Comparison of ENCODE assay signal across 24 mouse cellular contexts in the genomic region with DNA sequence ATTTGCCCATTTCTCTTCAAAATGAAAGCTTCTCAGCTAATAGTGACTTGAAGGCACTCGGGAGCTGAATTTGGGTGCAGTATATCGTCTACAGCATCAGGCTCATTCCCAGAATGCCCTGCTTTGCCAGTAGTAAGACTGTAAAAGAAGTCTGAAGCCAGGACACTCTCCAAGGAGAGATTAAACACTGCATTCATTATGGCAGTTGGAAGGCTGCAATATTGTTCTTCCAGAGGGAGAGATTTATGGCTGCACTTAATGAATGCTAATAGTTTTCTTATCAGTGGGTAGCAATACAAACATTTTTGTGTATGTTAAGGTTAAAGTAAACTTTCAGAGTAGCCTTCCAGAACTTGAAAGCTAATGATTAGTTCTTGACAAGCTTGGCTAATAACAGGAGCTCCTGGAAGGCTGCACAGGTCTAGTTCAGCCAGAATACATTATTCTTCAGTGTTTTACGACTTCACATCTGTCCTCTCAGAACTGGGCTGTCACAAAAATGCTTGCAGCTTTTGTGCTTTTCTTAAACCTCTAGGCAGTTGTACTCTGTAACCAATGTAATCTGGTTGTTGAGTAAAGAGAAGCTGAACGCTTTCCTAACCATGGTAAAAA.
DNase-seq lines count a peak whose midpoint lies in the region; ATAC-seq and TF ChIP-seq lines count a peak whose summit lies in the region.
"Had no signal": no experiment of that assay in that cellular context is flagged by ENCODE, and none has a peak within 500 bp of the region (broad histone marks: within the 10 kb centered on the region; RNA-seq: fewer than 3 reads in every experiment).

No protein-coding gene starts in this region.

- no peak for TF ChIP-seq CTCF in kidney, postnatal 0 days (IDR thresholded peaks at IDR 0.05; ENCODE audit: low read depth)

- H3K9ac ChIP-seq in kidney, postnatal 0 days (ENCODE audit: low read depth, low read length) = no peak overlapping the region
- H3K9ac ChIP-seq in neural tube, embryonic 13.5 days = no peak overlapping the region
- H3K9ac ChIP-seq: forebrain, embryonic 15.5 days; heart, embryonic 12.5 days; neural tube, embryonic 12.5 days had no signal

- H3K4me2 ChIP-seq in kidney, postnatal 0 days (ENCODE audit: low read length) = no peak overlapping the region
- no peak overlapping the region for H3K4me2 ChIP-seq in neural tube, embryonic 13.5 days
- H3K4me2 ChIP-seq: forebrain, embryonic 15.5 days; heart, embryonic 12.5 days; neural tube, embryonic 12.5 days had no signal

- no peak for ATAC-seq in kidney, postnatal 0 days (replicated peaks; ENCODE audit: low FRiP score, low read depth)
- peak; percentile 63; the same call in 1 of the 2 replicates for ATAC-seq in neural tube, embryonic 13.5 days (ENCODE audit: low read depth)
- ATAC-seq: activated CD4-positive, CD25-positive, alpha-beta regulatory T cell, adult 4 months; forebrain, embryonic 15.5 days; hindbrain, postnatal 0 days had no signal

- no peaks in the 10 kb centered on the region for H3K9me3 ChIP-seq in kidney, postnatal 0 days (replicated peaks; ENCODE audit: low read length)
- H3K9me3 ChIP-seq in neural tube, embryonic 13.5 days = no peaks in the 10 kb centered on the region
- H3K9me3 ChIP-seq: forebrain, embryonic 15.5 days; heart, embryonic 12.5 days; neural tube, embryonic 12.5 days had no signal

- H3K27me3 ChIP-seq in kidney, postnatal 0 days (ENCODE audit: insufficient read depth, low read length) = no peaks in the 10 kb centered on the region
- no peaks in the 10 kb centered on the region for H3K27me3 ChIP-seq in neural tube, embryonic 13.5 days
- H3K27me3 ChIP-seq: forebrain, embryonic 15.5 days; heart, embryonic 12.5 days; neural tube, embryonic 12.5 days had no signal

- no peaks in the 10 kb centered on the region for H3K4me1 ChIP-seq in kidney, postnatal 0 days (replicated peaks; ENCODE audit: insufficient read depth, low read length)
- H3K4me1 ChIP-seq in neural tube, embryonic 13.5 days (replicated peaks) = peaks cover 29% of the 10 kb centered on the region
- H3K4me1 ChIP-seq: forebrain, embryonic 15.5 days; heart, embryonic 12.5 days; neural tube, embryonic 12.5 days had no signal

- peak; percentile 3 for DNase-seq in embryo, embryonic 10 days (ENCODE audit: low spot score)
- no peak for DNase-seq in embryo, embryonic 9.5 days (ENCODE audit: extremely low spot score)
- peak; percentile 78 for DNase-seq in kidney, postnatal 0 days (ENCODE audit: low spot score)
- DNase-seq in kidney, adult 11 months = no peak
- no peak for DNase-seq in neural tube, embryonic 10.5 days (ENCODE audit: extremely low spot score, low spot score)
- no peak for DNase-seq in right cerebral cortex, postnatal 10 days (ENCODE audit: low spot score in 2 of 2)
- DNase-seq in urinary bladder, postnatal 14 days (ENCODE audit: low spot score) = no peak
- DNase-seq: adrenal gland, adult 8-10 months; cerebellum, adult 11-12 months; cerebellum, postnatal 10 days; gastrocnemius, postnatal 10 days; heart, adult 11 months; heart, postnatal 10 days; left cerebral cortex, postnatal 4 days; midbrain, embryonic 14.5 days; right cerebral cortex, adult 18-20 months; thymus, adult 2 months; thymus, postnatal 4 days had no signal

- WGBS in kidney, postnatal 0 days = 41% methylated on average over 4 of the region's 4 CpGs
- 36% methylated on average over 4 of the region's 4 CpGs for whole genome bisulfite sequencing in neural tube, embryonic 13.5 days

- no peak overlapping the region for H3K27ac ChIP-seq in kidney, postnatal 0 days
- 0 out of 2 replicates have a peak overlapping the region, but pooled peaks have one; percentile 15 for H3K27ac ChIP-seq in neural tube, embryonic 13.5 days (replicated peaks)
- H3K27ac ChIP-seq: forebrain, embryonic 15.5 days; hindbrain, postnatal 0 days; neural tube, embryonic 12.5 days had no signal

- no peak overlapping the region for H3K4me3 ChIP-seq in kidney, postnatal 0 days (replicated peaks; ENCODE audit: low read depth, low read length)
- H3K4me3 ChIP-seq in neural tube, embryonic 13.5 days = no peak overlapping the region
- H3K4me3 ChIP-seq: forebrain, embryonic 15.5 days; heart, embryonic 12.5 days; neural tube, embryonic 12.5 days had no signal

- no peaks in the 10 kb centered on the region for H3K36me3 ChIP-seq in kidney, postnatal 0 days (ENCODE audit: insufficient read depth, low read length)
- no peaks in the 10 kb centered on the region for H3K36me3 ChIP-seq in neural tube, embryonic 13.5 days
- H3K36me3 ChIP-seq: forebrain, embryonic 15.5 days; heart, embryonic 12.5 days; neural tube, embryonic 12.5 days had no signal

Comparison
In these comparisons a context has a peak if more than half of its experiments do, and no peak if none do; other contexts are left out.
1. DNase-seq: peak in embryo, embryonic 10 days (single experiment) and kidney, postnatal 0 days (single experiment); none in embryo, embryonic 9.5 days (single experiment), kidney, adult 11 months (single experiment), neural tube, embryonic 10.5 days (single experiment), right cerebral cortex, postnatal 10 days (0 of 2) and urinary bladder, postnatal 14 days (single experiment).